Mouse (Mus musculus) CH12.LX (cell line): ENCODE measurements at regions not wholly inside any gene's neighbourhood (a gene's known extent, or its start where the extent isn't known, plus 50 kb on each side); places are given as distances from the start of the nearest gene placed in this dataset.

ENCODE experiments used
- CTCF ChIP-seq, 2 experiments: IDR thresholded peaks in 1 of 2; conservative IDR thresholded peaks in 1 of 2; 2 replicates each; pipeline ENCODE4 v1.5.1; 2011 to 2012; ENCODE audit warnings: low read depth in 2 of 2, low read length in 2 of 2, improper control_type of control experiment in 1 of 2, inconsistent platforms in 1 of 2, mild to moderate bottlenecking in 1 of 2, moderate library complexity in 1 of 2
- E2F4 ChIP-seq: IDR thresholded peaks from 2 replicates; pipeline ENCODE4 v1.6.1; 2011; ENCODE audit warnings: low read depth, low read length, improper control_type of control experiment; ENCODE audit not compliant: insufficient replicate concordance
- EP300 ChIP-seq: IDR thresholded peaks from 2 replicates; pipeline ENCODE4 v1.6.1; 2011; ENCODE audit warnings: low read length, improper control_type of control experiment
- JUND ChIP-seq: conservative IDR thresholded peaks from 2 replicates; pipeline ENCODE4 v1.6.1; 2011; ENCODE audit warnings: low read depth, low read length, improper control_type of control experiment
- MYC ChIP-seq: IDR thresholded peaks from 2 replicates; pipeline ENCODE4 v1.6.1; 2011; ENCODE audit warnings: low read depth, mild to moderate bottlenecking, improper control_type of control experiment, low read length
- NRF1 ChIP-seq: IDR thresholded peaks from 2 replicates; pipeline ENCODE4 v1.6.1; 2014; ENCODE audit warnings: low read depth, mild to moderate bottlenecking, inconsistent platforms, low read length, improper control_type of control experiment, moderate library complexity
- POLR2A ChIP-seq: IDR thresholded peaks from 2 replicates; pipeline ENCODE4 v1.6.1; 2011; ENCODE audit warnings: low read depth, mild to moderate bottlenecking, improper control_type of control experiment, low read length
- POLR2AphosphoS2 ChIP-seq: IDR thresholded peaks from 2 replicates; pipeline ENCODE4 v1.6.1; 2011; ENCODE audit warnings: low read depth, low read length, improper control_type of control experiment
- RCOR1 ChIP-seq: conservative IDR thresholded peaks from 2 replicates; pipeline ENCODE4 v1.6.1; 2012; ENCODE audit warnings: low read depth, mild to moderate bottlenecking, inconsistent platforms, low read length, improper control_type of control experiment
- SIN3A ChIP-seq: IDR thresholded peaks from 2 replicates; pipeline ENCODE4 v1.6.1; 2012; ENCODE audit warnings: low read length, improper control_type of control experiment, inconsistent platforms
- TCF12 ChIP-seq: IDR thresholded peaks from 2 replicates; pipeline ENCODE4 v1.6.1; 2014; ENCODE audit warnings: low read depth, mild to moderate bottlenecking, inconsistent platforms, low read length, improper control_type of control experiment
- UBTF ChIP-seq: IDR thresholded peaks from 2 replicates; pipeline ENCODE4 v1.6.1; 2012; ENCODE audit warnings: low read depth, mild to moderate bottlenecking, inconsistent platforms, low read length, improper control_type of control experiment, moderate library complexity
- USF1 ChIP-seq: IDR thresholded peaks from 2 replicates; pipeline ENCODE4 v1.6.1; 2014; ENCODE audit warnings: low read depth, mild to moderate bottlenecking, inconsistent platforms, low read length, improper control_type of control experiment

GRCm38 (mm10) chr8:10721146-10721862, 287.0 kb downstream of the Irs2 start:
- TF ChIP-seq CTCF (conservative IDR thresholded peaks at IDR 0.05 in 1 of 2, IDR thresholded peaks at IDR 0.05 in 1 of 2; ENCODE audit: low read depth in 2 of 2, low read length in 2 of 2) (no peak), USF1 (no peak), EP300 (no peak), POLR2A (no peak), JUND (no peak), NRF1 (no peak), POLR2AphosphoS2 (no peak), UBTF (no peak), TCF12 (no peak), MYC (no peak), E2F4 (no peak), SIN3A (no peak), RCOR1 (no peak)
